ENCODE assay signal across 8 mouse cellular contexts in genomic region chr7:135631776-135632552, GRCm38 (mm10).
DNase-seq lines count a peak whose midpoint lies in the region; ATAC-seq lines count a peak whose summit lies in the region.

No protein-coding gene starts in this region.

- peak; percentile 35 to 64 for DNase-seq in CD8-positive naive resting alpha-beta T cell, adult 2 months (ENCODE audit: low read depth in 2 of 2, low spot score in 2 of 2)
- DNase-seq in embryo, embryonic 10 days (ENCODE audit: low spot score) = peak; percentile 90
- DNase-seq in kidney, postnatal 25 days = peak; percentile 76 to 85
- peak; percentile 70 to 72 for DNase-seq in lung, adult 18-20 months
- peak; percentile 94 for DNase-seq in retina, embryonic 14.5 days (ENCODE audit: low spot score)
- DNase-seq in thymus, postnatal 4 days = peak; percentile 85

- peak; percentile 81 for ATAC-seq in activated CD4-positive, CD25-positive, alpha-beta regulatory T cell, adult 4 months
- ATAC-seq in granulocyte monocyte progenitor cell, adult 5-6 weeks (replicated peaks; ENCODE audit: poor library complexity, severe bottlenecking) = peak; percentile 64

Comparison
In these comparisons a context has a peak if more than half of its experiments do, and no peak if none do; other contexts are left out.
1. Peak in every context shown above with its lines: DNase-seq and ATAC-seq.